Mouse (Mus musculus) adrenal gland (tissue): ENCODE results near the gene Sass6.
"Not testable (repeated sequence)": the region's sequence is repeated elsewhere in the genome, so short reads cannot be mapped to it uniquely, and the experiment has no call there.

Source experiments
- intact Hi-C: fragments of 180-260 bp; cut with DNase I; formaldehyde crosslinking; loops from one replicate; pipeline ENCODE4 v1.15.1; 2025
- long read RNA-seq, 2 experiments: library from polyadenylated mRNA; unstranded; transcript quantifications; one replicate each; pipeline ENCODE4 v2.0.0; 2020; ENCODE audit warnings: borderline replicate concordance in 1 of 2; ENCODE audit not compliant: insufficient replicate concordance in 1 of 2

The Sass6 gene
- long read RNA-seq, experiment 1, partial matches to known transcripts, result 1 of 4 reads
- long read RNA-seq, experiment 1, other reads (novel, unspliced or antisense), result 2 of 4 reads
- long read RNA-seq, experiment 2, partial matches to known transcripts, result 0 of 2 reads
- long read RNA-seq, experiment 2, other reads (novel, unspliced or antisense), result 2 of 2 reads

GRCm38 (mm10) chr3:116594728-116595602 lies at the start of gene Sass6:
Gene Sass6 (plus strand): TSS chr3:116594982.
- intact Hi-C loops, result loop anchor here (5.0 kb wide), 3 partner anchors 42 to 157 kb away; partner anchors contain the start of gene Mfsd14a

DNA sequence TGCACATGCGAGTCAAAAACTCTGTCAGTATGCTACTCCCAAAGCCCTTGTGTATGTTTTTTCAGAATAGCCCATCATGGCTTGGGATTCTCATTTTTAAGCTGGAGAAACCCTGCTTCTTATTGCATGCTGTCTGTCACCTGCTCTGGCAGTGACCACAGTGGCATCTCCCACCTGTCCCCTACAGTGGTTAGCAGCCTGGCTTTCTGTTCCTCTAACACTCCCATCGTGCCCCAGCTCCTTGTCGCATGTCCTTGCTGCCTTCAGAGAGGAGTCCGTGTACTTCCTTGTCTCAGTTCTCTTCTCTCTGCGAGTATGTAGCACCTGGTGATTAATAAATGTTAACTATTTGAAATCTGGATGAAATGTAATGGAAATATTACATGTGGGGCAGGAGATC lies 47.4 kb upstream of the Sass6 start:
- intact Hi-C loops, result no loop called here

- intact Hi-C loops, result no loop called here
Observed at GRCm38 (mm10) chr3:116551362-116551761, 43.4 kb upstream of the Sass6 start.

DNA sequence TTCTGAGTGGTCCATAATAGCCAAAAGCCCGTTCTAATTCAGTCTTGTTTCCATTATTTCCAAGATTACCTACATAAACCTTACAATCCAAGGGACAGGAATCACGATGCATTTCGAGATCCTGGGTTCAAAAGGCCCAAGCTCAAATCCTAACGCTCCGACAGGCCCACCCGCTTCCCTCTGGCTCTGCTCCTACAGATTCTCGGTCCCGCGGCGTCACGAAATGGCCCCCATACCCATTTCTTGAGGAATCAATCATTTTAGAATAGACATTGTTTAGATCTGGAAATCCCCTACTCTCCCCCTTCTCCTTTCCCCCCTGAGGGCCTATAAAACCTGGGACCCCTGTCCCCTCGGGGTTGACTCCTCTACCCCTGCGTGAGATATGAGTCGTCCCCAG lies 33.5 kb upstream of the Sass6 start:
- intact Hi-C loops, result not testable (repeated sequence)

DNA sequence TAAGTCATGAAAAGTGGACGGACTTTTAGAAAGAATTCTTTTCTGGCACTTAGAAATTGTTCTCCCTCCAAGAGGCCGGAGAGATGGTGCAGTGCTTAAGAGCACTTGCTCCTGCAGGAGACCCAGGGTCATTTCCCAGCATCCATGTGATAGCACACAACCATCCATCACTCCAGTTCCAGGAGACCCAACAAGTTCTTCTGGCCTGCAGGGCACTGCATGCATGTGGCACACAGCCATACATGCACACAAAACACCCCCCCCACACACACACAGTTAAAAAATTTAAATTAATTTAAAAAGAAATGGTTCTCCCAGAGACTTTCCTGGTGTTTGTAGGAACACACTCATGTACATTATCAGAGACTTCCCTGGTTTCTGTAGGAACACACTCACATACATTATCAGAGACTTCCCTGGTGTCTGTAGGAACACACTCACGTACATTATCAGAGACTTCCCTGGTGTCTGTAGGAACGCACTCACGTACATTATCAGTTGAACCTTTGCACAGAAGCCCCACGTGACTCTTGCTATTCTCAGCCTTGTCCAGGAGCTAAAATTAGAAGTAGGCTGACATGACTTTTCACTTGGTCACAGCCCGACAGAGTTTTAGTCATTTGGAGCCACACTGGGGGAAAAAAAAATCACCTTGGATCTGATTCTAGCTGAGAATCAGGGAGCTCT lies 32.2 kb upstream of the Sass6 start, which contains the start of gene Lrrc39:
Gene Lrrc39 (plus strand): TSS at position 566 of the 687 bp plus-strand sequence.
- intact Hi-C loops, result no loop called here

DNA sequence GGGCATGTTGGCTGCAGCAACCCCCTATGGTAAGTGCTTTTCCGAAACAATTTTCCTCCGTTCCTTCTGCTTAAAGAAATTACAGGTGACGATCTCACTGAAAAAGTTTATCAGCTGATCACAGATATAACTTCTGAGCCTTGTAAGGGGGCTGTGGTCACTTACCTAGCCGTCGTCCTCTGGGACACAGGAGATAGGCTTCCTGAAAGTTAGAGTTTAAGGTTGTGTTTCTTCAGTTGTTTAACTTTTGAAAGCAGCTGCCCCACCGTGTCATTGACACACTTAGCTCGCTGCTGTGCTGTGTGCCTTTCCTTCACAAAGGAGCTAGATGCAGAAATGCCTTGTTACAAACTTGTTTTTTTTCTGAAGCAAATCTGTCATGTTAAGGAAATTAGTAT lies 31.7 kb upstream of the Sass6 start:
- intact Hi-C loops, result no loop called here

DNA sequence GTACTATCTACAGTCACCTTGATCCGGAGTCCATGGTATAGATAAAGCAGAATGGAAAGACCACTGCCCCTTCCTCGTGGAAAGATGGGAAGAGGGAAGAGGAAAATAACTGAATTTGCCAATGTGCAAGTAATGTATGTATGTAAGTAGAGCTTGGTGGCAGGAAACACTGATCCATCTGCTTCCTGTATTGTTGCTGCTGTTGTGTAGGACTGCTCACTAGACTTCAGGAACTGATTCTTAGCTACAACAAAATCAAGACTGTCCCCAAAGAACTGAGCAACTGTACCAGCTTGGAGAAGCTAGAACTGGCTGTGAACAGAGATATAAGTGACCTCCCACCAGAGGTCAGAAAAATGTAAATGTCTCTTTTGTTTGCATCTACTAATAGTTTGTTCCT lies 24.2 kb upstream of the Sass6 start:
- intact Hi-C loops, result no loop called here

GRCm38 (mm10) chr3:116577286-116577685 lies 17.5 kb upstream of the Sass6 start:
- intact Hi-C loops, result loop anchor here (5.0 kb wide), 2 partner anchors 70 to 245 kb away; partner anchors contain the start of gene Rtca

DNA sequence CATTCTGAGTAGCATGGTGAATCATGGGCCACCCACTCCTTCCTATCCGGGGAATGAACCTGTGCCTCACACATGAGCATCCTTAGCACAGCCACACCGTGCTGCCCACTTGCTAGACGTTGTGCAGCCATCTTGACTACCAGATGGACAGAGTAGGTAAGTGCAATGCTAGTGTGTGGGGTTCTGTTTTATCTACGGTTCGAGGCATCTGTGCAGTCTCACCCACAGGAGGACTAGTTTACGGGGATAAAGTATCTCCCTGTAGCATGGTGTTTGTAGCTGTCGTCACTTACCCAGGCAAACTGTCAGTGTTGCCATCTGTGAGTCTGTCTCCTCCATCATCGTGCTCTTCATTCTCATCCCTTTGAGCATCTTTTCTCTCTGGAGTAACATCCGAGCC lies 12.6 kb upstream of the Sass6 start:
- intact Hi-C loops, result no loop called here

GRCm38 (mm10) chr3:116594076-116594727 lies 580 bp upstream of the Sass6 start:
- intact Hi-C loops, result no loop called here

DNA sequence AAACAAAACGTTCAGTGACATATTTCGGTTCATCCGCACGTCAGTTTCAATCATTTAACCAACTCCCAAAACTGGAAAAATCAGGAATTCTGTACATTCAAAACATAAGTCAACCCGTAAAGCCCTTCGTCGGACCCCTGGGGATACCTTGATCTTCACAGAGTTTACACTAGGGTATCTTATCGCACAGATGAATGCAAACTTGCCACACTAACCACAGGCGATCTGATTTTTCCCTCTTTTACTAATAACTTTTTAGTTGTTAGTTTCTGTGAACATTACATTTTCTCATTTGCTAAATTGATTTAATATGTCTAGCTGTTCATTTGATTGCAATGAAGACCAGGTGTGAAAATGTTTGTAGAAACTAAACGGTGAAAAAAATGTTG lies 815 bp downstream of the Sass6 start:
- intact Hi-C loops, result loop anchor here (5.0 kb wide), 3 partner anchors 42 to 157 kb away; partner anchors contain the start of gene Mfsd14a

DNA sequence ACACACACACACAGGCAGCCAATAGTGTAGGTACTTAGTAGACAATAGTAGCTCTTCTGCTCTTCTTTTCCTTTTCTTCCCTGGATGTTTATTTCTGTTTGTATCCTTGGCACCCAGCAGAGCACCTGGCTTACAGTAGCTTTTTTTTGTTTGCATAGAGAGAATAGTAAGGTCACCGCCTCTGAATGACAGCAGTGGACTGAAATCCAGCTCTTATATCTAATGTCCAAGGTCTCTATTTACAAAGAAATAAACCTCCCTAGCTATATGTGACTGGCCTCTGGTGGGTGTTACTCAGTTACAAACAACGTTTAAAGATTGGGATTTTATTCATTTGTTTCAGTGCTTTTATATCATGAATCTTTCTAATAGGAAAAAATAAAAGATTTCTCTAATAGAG lies 4.9 kb downstream of the Sass6 start:
- intact Hi-C loops, result loop anchor here (5.0 kb wide), 3 partner anchors 38 to 153 kb away; partner anchors contain the start of gene Mfsd14a

- intact Hi-C loops, result no loop called here
Observed at GRCm38 (mm10) chr3:116601005-116601404, 6.2 kb downstream of the Sass6 start.

GRCm38 (mm10) chr3:116601781-116602180 lies 7.0 kb downstream of the Sass6 start:
- intact Hi-C loops, result no loop called here

- intact Hi-C loops, result no loop called here
Observed at GRCm38 (mm10) chr3:116604570-116604969, 9.8 kb downstream of the Sass6 start.

DNA sequence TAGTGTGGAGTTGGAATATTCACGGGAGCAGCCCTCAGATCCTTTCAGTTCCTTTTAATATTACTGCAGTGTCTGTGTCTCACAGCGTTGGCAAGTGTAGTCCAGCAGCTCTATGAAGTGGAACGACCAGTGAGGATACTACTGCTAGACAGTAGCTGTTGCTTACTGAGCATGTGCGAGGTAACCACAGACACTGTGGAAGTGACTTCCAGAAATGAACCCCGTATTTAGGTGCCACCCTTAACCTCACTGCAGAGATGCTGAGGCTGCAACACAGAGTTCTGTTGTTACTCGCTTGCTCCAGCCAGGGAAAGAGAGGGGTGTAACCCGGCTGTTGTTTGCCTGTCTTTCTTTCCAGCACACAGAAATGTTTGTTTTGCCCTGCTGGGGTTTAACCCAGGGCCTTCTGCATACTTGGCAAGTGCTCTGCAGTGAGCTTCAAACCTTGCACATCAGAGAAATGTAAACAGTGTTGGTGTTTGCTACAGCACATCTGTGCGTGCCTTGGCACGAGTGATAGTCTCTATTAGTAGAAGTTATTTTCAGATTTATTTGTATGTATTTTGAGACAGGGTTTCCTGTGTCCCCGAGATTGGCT lies 19.6 kb downstream of the Sass6 start, which contains the start of gene Trmt13:
Gene Trmt13 (minus strand): TSS at position 293 of the 598 bp plus-strand sequence.
- intact Hi-C loops, result no loop called here

GRCm38 (mm10) chr3:116615318-116616068 lies 20.7 kb downstream of the Sass6 start:
- intact Hi-C loops, result no loop called here

- intact Hi-C loops, result no loop called here
Observed at GRCm38 (mm10) chr3:116618855-116619254, 24.1 kb downstream of the Sass6 start.

- intact Hi-C loops, result no loop called here
Observed at GRCm38 (mm10) chr3:116620636-116621370, 26.0 kb downstream of the Sass6 start.
